Mouse (Mus musculus): ENCODE measurements around the gene Daam2. TPM values are rescaled to one million over a fixed set of nuclear protein-coding genes. Genes with fewer than 3 reads are reported as not detected.
A peak's percentile ranks its signal among the peaks of the same experiment; 100 is the strongest.

Daam2 gene
- polyA plus RNA-seq, 1 experiment from 2014 or later: 6.6 TPM

- TF ChIP-seq EP300 (IDR thresholded peaks at IDR 0.05) (no peak), CTCF (IDR thresholded peaks at IDR 0.05) (peak; percentile 56)
- Histone ChIP-seq H3K4me3 (ENCODE audit: low read depth, low read length) (no peak overlapping the region), H3K9ac (replicated peaks; ENCODE audit: low read depth) (no peak overlapping the region), H3K9me3 (ENCODE audit: low read length) (no peaks in the 10 kb centered on the region), H3K4me1 (ENCODE audit: insufficient read depth, low read depth, low read length) (no peaks in the 10 kb centered on the region), H3K27me3 (replicated peaks; ENCODE audit: insufficient read depth, low read length) (no peaks in the 10 kb centered on the region), H3K4me2 (replicated peaks; ENCODE audit: low read depth, low read length) (no peak overlapping the region), H3K27ac (ENCODE audit: low read length) (no peak overlapping the region), H3K36me3 (ENCODE audit: insufficient read depth, low read length) (no peaks in the 10 kb centered on the region)
- DNase-seq (ENCODE audit: low spot score): peak; percentile 38
- no peak for ATAC-seq
- 50% methylated on average over 3 of the region's 3 CpGs for WGBS
Observed at GRCm38 (mm10) chr17:49413554-49413953, 150.6 kb downstream of the Daam2 start.

DNA sequence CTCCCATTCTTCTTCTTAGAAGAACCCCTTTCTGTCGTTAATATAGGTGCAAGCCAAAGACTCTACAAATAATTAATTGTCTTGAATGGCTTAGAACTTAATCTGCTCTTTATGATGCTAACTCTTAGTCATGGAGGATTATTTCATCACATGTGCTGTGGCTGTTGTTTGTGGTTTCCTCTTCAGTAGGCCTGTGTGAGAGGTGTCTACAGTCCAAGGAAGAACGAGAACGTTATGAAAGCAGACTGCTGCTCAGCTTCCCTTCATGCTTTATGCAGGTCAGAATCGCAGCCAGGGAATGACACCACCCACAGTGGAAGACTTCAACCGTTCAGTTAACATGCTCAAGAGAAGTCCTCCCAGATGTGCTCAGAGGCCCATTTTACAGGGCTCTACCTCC, 151.2 kb downstream of the Daam2 start:
- DNase-seq (ENCODE audit: low spot score) (no peak), ATAC-seq (no peak)
- Histone ChIP-seq H3K27me3 (replicated peaks; ENCODE audit: insufficient read depth, low read length) (no peaks in the 10 kb centered on the region), H3K27ac (ENCODE audit: low read length) (no peak overlapping the region), H3K9ac (replicated peaks; ENCODE audit: low read depth) (no peak overlapping the region), H3K4me1 (ENCODE audit: insufficient read depth, low read depth, low read length) (no peaks in the 10 kb centered on the region), H3K4me3 (ENCODE audit: low read depth, low read length) (no peak overlapping the region), H3K9me3 (ENCODE audit: low read length) (no peaks in the 10 kb centered on the region), H3K36me3 (ENCODE audit: insufficient read depth, low read length) (no peaks in the 10 kb centered on the region), H3K4me2 (replicated peaks; ENCODE audit: low read depth, low read length) (no peak overlapping the region)
- WGBS: 86% methylated on average over 5 of the region's 5 CpGs
- TF ChIP-seq CTCF (IDR thresholded peaks at IDR 0.05) (no peak), EP300 (IDR thresholded peaks at IDR 0.05) (no peak)

Other genes with a start within 250 kb of the Daam2 start
- 5.4 and 7.2 TPM in 2 replicates for gene Mocs1, start 136.0 kb downstream of the Daam2 start, polyA plus RNA-seq (2015; fragmentation: Nextera tagmentation; extraction: Ambion mirVana)
- gene Kif6, start 50.8 kb upstream of the Daam2 start, polyA plus RNA-seq (2015; fragmentation: Nextera tagmentation; extraction: Ambion mirVana): 1.5 and 3.0 TPM in 2 replicates